Mouse (Mus musculus): ENCODE data around the gene Abi3bp. TPM values are rescaled to one million over a fixed set of nuclear protein-coding genes. Genes with fewer than 3 reads are reported as not detected.

Gene Abi3bp
- total RNA-seq, 1 experiment from 2014 or later: not detected

GRCm38 (mm10) chr16:56500441-56500840 is 22.8 kb downstream of the Abi3bp start:
- no peak for ATAC-seq (replicated peaks in 1 of 2; ENCODE audit: insufficient read depth in 1 of 2, low FRiP score in 2 of 2, low TSS enrichment in 1 of 2, low read depth in 1 of 2, poor library complexity in 2 of 2, severe bottlenecking in 2 of 2)

- ATAC-seq (replicated peaks in 1 of 2; ENCODE audit: insufficient read depth in 1 of 2, low FRiP score in 2 of 2, low TSS enrichment in 1 of 2, low read depth in 1 of 2, poor library complexity in 2 of 2, severe bottlenecking in 2 of 2): no peak
These were observed 23.4 kb downstream of the Abi3bp start for GRCm38 (mm10) chr16:56501101-56501500.

GRCm38 (mm10) chr16:56501513-56501912 is 23.8 kb downstream of the Abi3bp start:
- no peak for ATAC-seq (replicated peaks in 1 of 2; ENCODE audit: insufficient read depth in 1 of 2, low FRiP score in 2 of 2, low TSS enrichment in 1 of 2, low read depth in 1 of 2, poor library complexity in 2 of 2, severe bottlenecking in 2 of 2)

GRCm38 (mm10) chr16:56502134-56502533 is 24.5 kb downstream of the Abi3bp start:
- no peak for ATAC-seq (replicated peaks in 1 of 2; ENCODE audit: insufficient read depth in 1 of 2, low FRiP score in 2 of 2, low TSS enrichment in 1 of 2, low read depth in 1 of 2, poor library complexity in 2 of 2, severe bottlenecking in 2 of 2)

GRCm38 (mm10) chr16:56503941-56504340 is 26.3 kb downstream of the Abi3bp start:
- no peak for ATAC-seq (replicated peaks in 1 of 2; ENCODE audit: insufficient read depth in 1 of 2, low FRiP score in 2 of 2, low TSS enrichment in 1 of 2, low read depth in 1 of 2, poor library complexity in 2 of 2, severe bottlenecking in 2 of 2)

GRCm38 (mm10) chr16:56518024-56518423 is 40.3 kb downstream of the Abi3bp start:
- no peak for ATAC-seq (replicated peaks in 1 of 2; ENCODE audit: insufficient read depth in 1 of 2, low FRiP score in 2 of 2, low TSS enrichment in 1 of 2, low read depth in 1 of 2, poor library complexity in 2 of 2, severe bottlenecking in 2 of 2)

- peak; percentile 45 to 89; a peak in 1 of 4 replicates for ATAC-seq (replicated peaks in 1 of 2; ENCODE audit: insufficient read depth in 1 of 2, low FRiP score in 2 of 2, low TSS enrichment in 1 of 2, low read depth in 1 of 2, poor library complexity in 2 of 2, severe bottlenecking in 2 of 2)
These were observed 46.7 kb downstream of the Abi3bp start for GRCm38 (mm10) chr16:56524359-56524758.

- no peak for ATAC-seq (replicated peaks in 1 of 2; ENCODE audit: insufficient read depth in 1 of 2, low FRiP score in 2 of 2, low TSS enrichment in 1 of 2, low read depth in 1 of 2, poor library complexity in 2 of 2, severe bottlenecking in 2 of 2)
These were observed 48.8 kb downstream of the Abi3bp start for GRCm38 (mm10) chr16:56526482-56526881.

- no peak for ATAC-seq (replicated peaks in 1 of 2; ENCODE audit: insufficient read depth in 1 of 2, low FRiP score in 2 of 2, low TSS enrichment in 1 of 2, low read depth in 1 of 2, poor library complexity in 2 of 2, severe bottlenecking in 2 of 2)
These were observed 50.5 kb downstream of the Abi3bp start for GRCm38 (mm10) chr16:56528079-56528688.

- ATAC-seq (replicated peaks in 1 of 2; ENCODE audit: insufficient read depth in 1 of 2, low FRiP score in 2 of 2, low TSS enrichment in 1 of 2, low read depth in 1 of 2, poor library complexity in 2 of 2, severe bottlenecking in 2 of 2): no peak
These were observed 101.9 kb downstream of the Abi3bp start for GRCm38 (mm10) chr16:56579536-56579935.

- no peak for ATAC-seq (replicated peaks in 1 of 2; ENCODE audit: insufficient read depth in 1 of 2, low FRiP score in 2 of 2, low TSS enrichment in 1 of 2, low read depth in 1 of 2, poor library complexity in 2 of 2, severe bottlenecking in 2 of 2)
These were observed 115.9 kb downstream of the Abi3bp start for GRCm38 (mm10) chr16:56593581-56593980.

- no peak for ATAC-seq (replicated peaks in 1 of 2; ENCODE audit: insufficient read depth in 1 of 2, low FRiP score in 2 of 2, low TSS enrichment in 1 of 2, low read depth in 1 of 2, poor library complexity in 2 of 2, severe bottlenecking in 2 of 2)
These were observed 117.2 kb downstream of the Abi3bp start for GRCm38 (mm10) chr16:56594866-56595265.

- ATAC-seq (replicated peaks in 1 of 2; ENCODE audit: insufficient read depth in 1 of 2, low FRiP score in 2 of 2, low TSS enrichment in 1 of 2, low read depth in 1 of 2, poor library complexity in 2 of 2, severe bottlenecking in 2 of 2): no peak
These were observed 120.7 kb downstream of the Abi3bp start for GRCm38 (mm10) chr16:56598427-56598826.

GRCm38 (mm10) chr16:56602394-56602793 is 124.7 kb downstream of the Abi3bp start:
- ATAC-seq (replicated peaks in 1 of 2; ENCODE audit: insufficient read depth in 1 of 2, low FRiP score in 2 of 2, low TSS enrichment in 1 of 2, low read depth in 1 of 2, poor library complexity in 2 of 2, severe bottlenecking in 2 of 2): no peak

- ATAC-seq (replicated peaks in 1 of 2; ENCODE audit: insufficient read depth in 1 of 2, low FRiP score in 2 of 2, low TSS enrichment in 1 of 2, low read depth in 1 of 2, poor library complexity in 2 of 2, severe bottlenecking in 2 of 2): no peak
These were observed 132.9 kb downstream of the Abi3bp start for GRCm38 (mm10) chr16:56610572-56610971.

- no peak for ATAC-seq (replicated peaks in 1 of 2; ENCODE audit: insufficient read depth in 1 of 2, low FRiP score in 2 of 2, low TSS enrichment in 1 of 2, low read depth in 1 of 2, poor library complexity in 2 of 2, severe bottlenecking in 2 of 2)
These were observed 133.6 kb downstream of the Abi3bp start for GRCm38 (mm10) chr16:56611096-56611867.

- no peak for ATAC-seq (replicated peaks in 1 of 2; ENCODE audit: insufficient read depth in 1 of 2, low FRiP score in 2 of 2, low TSS enrichment in 1 of 2, low read depth in 1 of 2, poor library complexity in 2 of 2, severe bottlenecking in 2 of 2)
These were observed 160.9 kb downstream of the Abi3bp start for GRCm38 (mm10) chr16:56638544-56638943.

- no peak for ATAC-seq (replicated peaks in 1 of 2; ENCODE audit: insufficient read depth in 1 of 2, low FRiP score in 2 of 2, low TSS enrichment in 1 of 2, low read depth in 1 of 2, poor library complexity in 2 of 2, severe bottlenecking in 2 of 2)
These were observed 167.6 kb downstream of the Abi3bp start for GRCm38 (mm10) chr16:56645251-56645650.

All from hematopoietic stem cell, adult 5-6 weeks (primary cell).